Mouse (Mus musculus): ENCODE measurements around the gene Mab21l1. TPM values are rescaled to one million over a fixed set of nuclear protein-coding genes. Genes with fewer than 3 reads are reported as not detected.

The Mab21l1 gene
- polyA plus RNA-seq, 1 experiment from 2014 or later: 32.2 TPM

- Histone ChIP-seq H3K27ac (ENCODE audit: low read length) (no peak overlapping the region), H3K4me2 (ENCODE audit: low read length) (no peak overlapping the region), H3K4me1 (replicated peaks; ENCODE audit: control insufficient read depth, insufficient read depth, low read length) (peaks cover 13% of the 10 kb centered on the region), H3K36me3 (ENCODE audit: control insufficient read depth, insufficient read depth) (no peaks in the 10 kb centered on the region), H3K4me3 (replicated peaks; ENCODE audit: low read length) (no peak overlapping the region), H3K9me3 (ENCODE audit: control insufficient read depth, low read length) (no peaks in the 10 kb centered on the region), H3K9ac (replicated peaks; ENCODE audit: low read depth, low read length) (no peak overlapping the region), H3K27me3 (replicated peaks; ENCODE audit: control insufficient read depth, insufficient read depth, low read length) (peaks cover 14% of the 10 kb centered on the region)
- no peak for ATAC-seq
- WGBS: 80% methylated on average over 4 of the region's 4 CpGs
These were observed 8.3 kb downstream of the Mab21l1 start for GRCm38 (mm10) chr3:55790609-55791008.

DNA sequence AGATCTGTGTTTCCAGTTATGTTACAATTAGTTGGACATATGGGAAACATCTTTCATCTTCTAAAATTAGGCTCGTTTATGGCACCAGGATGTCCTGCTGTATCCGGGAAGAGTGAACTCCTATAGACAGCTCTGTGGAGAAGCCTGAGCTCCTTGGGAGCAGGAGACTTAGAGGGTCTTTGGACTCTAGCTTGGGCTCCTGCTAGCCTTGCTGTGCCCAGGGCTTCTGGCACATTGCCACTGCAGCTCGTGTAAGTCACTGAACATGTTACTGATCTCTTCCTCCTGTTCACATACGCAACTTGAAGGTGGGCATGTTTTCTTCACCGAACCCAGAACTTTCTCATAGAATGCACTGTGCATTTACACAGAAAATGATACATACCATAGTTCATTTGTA, 9.9 kb downstream of the Mab21l1 start:
- peaks cover 6% of the 10 kb centered on the region for H3K27me3 ChIP-seq (replicated peaks; ENCODE audit: control insufficient read depth, insufficient read depth, low read length)
- H3K4me3 ChIP-seq (replicated peaks; ENCODE audit: low read length): no peak overlapping the region
- no peak overlapping the region for H3K4me2 ChIP-seq (ENCODE audit: low read length)
- no peak overlapping the region for H3K9ac ChIP-seq (replicated peaks; ENCODE audit: low read depth, low read length)
- peaks cover 13% of the 10 kb centered on the region for H3K4me1 ChIP-seq (replicated peaks; ENCODE audit: control insufficient read depth, insufficient read depth, low read length)
- H3K27ac ChIP-seq (ENCODE audit: low read length): no peak overlapping the region
- no peaks in the 10 kb centered on the region for H3K9me3 ChIP-seq (ENCODE audit: control insufficient read depth, low read length)
- 72% methylated on average over 5 of the region's 5 CpGs for WGBS
- peaks cover 2% of the 10 kb centered on the region; the same call in 1 of the 2 replicates for H3K36me3 ChIP-seq (ENCODE audit: control insufficient read depth, insufficient read depth)
- ATAC-seq: no peak

DNA sequence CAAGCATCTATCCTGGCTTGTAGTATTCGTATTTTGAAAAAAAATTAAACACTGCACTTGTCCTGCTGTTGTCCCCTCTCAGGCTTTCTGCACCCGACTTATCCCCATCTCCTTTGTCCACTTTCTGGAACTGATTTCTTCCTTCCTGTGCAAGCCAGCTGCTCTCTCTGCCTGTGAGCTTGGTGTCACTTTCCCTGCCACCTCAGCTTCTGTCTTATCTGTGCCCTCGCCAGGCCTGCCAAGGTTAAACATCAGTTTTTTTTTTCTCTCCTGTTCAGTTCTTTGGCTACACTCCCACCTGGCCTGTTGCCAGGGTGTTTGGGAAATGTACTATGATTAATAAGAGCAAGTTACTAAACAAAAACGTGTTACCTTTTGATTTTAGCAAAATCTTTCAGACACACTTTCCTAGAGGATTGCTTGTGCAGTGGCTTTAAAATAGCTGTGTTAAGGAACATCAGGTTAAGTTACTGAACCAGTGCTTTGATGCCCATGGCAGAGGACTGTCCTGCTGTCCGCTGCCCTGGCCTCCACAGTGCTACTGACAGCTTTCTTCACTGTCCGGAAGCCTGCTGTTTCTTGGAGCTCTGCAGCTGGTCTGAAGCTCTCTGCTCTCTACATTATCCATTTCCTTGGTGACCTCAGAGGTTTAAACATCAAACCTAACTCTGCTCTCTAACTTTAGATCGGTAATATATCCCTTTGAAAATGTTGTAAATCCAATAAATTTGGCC, 11.7 kb downstream of the Mab21l1 start:
- no peaks in the 10 kb centered on the region for H3K9me3 ChIP-seq (ENCODE audit: control insufficient read depth, low read length)
- no peak overlapping the region for H3K27ac ChIP-seq (ENCODE audit: low read length)
- no peak overlapping the region for H3K4me3 ChIP-seq (replicated peaks; ENCODE audit: low read length)
- H3K4me2 ChIP-seq (ENCODE audit: low read length): no peak overlapping the region
- no peak overlapping the region for H3K9ac ChIP-seq (replicated peaks; ENCODE audit: low read depth, low read length)
- H3K4me1 ChIP-seq (replicated peaks; ENCODE audit: control insufficient read depth, insufficient read depth, low read length): peaks cover 6% of the 10 kb centered on the region; the same call in 1 of the 2 replicates
- no peak for ATAC-seq
- 55% methylated on average over 7 of the region's 7 CpGs for WGBS
- H3K27me3 ChIP-seq (replicated peaks; ENCODE audit: control insufficient read depth, insufficient read depth, low read length): peaks cover 6% of the 10 kb centered on the region
- H3K36me3 ChIP-seq (ENCODE audit: control insufficient read depth, insufficient read depth): peaks cover 2% of the 10 kb centered on the region; the same call in 1 of the 2 replicates

DNA sequence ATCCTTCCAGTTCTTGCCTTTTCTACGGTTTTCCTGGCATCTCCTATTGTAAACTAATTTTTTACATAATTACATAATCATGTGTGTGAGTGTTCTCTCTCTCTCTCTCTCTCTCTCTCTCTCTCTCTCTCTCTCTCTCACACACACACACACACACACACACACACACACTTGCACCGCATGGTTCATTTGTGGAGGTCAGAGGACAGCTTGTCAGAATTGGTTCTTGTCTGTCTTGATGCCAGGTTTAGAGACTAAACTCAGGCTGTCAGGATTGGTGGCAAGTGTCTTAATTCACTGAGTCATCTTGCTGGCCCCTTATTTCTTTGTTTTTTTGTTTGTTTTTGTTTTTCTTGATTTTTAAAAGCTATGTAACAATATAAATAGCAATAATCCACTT, 12.5 kb downstream of the Mab21l1 start:
- 66% methylated on average over 2 of the region's 2 CpGs for WGBS
- H3K27ac ChIP-seq (ENCODE audit: low read length): no peak overlapping the region

GRCm38 (mm10) chr3:55814993-55815625, 32.8 kb downstream of the Mab21l1 start:
- H3K4me3 ChIP-seq (replicated peaks; ENCODE audit: low read length): no peak overlapping the region
- no peak for ATAC-seq
- no peaks in the 10 kb centered on the region; the same call in 1 of the 2 replicates for H3K36me3 ChIP-seq (ENCODE audit: control insufficient read depth, insufficient read depth)
- H3K27ac ChIP-seq (ENCODE audit: low read length): no peak overlapping the region; the same call in 1 of the 2 replicates
- H3K4me1 ChIP-seq (replicated peaks; ENCODE audit: control insufficient read depth, insufficient read depth, low read length): no peaks in the 10 kb centered on the region; the same call in 1 of the 2 replicates
- WGBS: 56% methylated on average over 5 of the region's 5 CpGs
- no peaks in the 10 kb centered on the region for H3K9me3 ChIP-seq (ENCODE audit: control insufficient read depth, low read length)
- H3K4me2 ChIP-seq (ENCODE audit: low read length): no peak overlapping the region
- H3K27me3 ChIP-seq (replicated peaks; ENCODE audit: control insufficient read depth, insufficient read depth, low read length): no peaks in the 10 kb centered on the region
- H3K9ac ChIP-seq (replicated peaks; ENCODE audit: low read depth, low read length): no peak overlapping the region

More for the DNA sequence above, 12.5 kb downstream of the Mab21l1 start:
- no peak for ATAC-seq
- H3K4me2 ChIP-seq (ENCODE audit: low read length): no peak overlapping the region
- H3K9ac ChIP-seq (replicated peaks; ENCODE audit: low read depth, low read length): no peak overlapping the region
- H3K27me3 ChIP-seq (replicated peaks; ENCODE audit: control insufficient read depth, insufficient read depth, low read length): peaks cover 3% of the 10 kb centered on the region
- no peaks in the 10 kb centered on the region for H3K9me3 ChIP-seq (ENCODE audit: control insufficient read depth, low read length)
- H3K4me3 ChIP-seq (replicated peaks; ENCODE audit: low read length): no peak overlapping the region
- H3K36me3 ChIP-seq (ENCODE audit: control insufficient read depth, insufficient read depth): peaks cover 2% of the 10 kb centered on the region; the same call in 1 of the 2 replicates
- H3K4me1 ChIP-seq (replicated peaks; ENCODE audit: control insufficient read depth, insufficient read depth, low read length): peaks cover 6% of the 10 kb centered on the region; the same call in 1 of the 2 replicates

DNA sequence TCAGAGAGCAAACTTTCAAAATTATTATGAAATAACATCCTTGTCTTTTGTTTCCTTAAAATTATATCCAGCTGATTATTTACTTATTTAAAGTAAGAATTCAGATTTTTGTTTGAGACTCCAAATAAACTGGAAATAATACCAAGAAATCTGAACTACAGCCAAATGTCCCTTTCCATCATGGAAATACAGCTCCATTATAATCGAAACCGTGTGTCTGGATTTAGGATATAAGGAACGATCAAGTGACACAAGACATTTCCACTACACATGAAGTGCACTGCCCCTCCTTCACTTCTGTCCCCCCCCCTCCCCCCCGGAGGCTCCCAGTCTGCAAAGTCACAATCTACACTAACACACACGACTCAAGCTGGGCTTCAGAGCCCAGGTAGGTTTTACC, 33.8 kb downstream of the Mab21l1 start:
- ATAC-seq: no peak
- WGBS: 61% methylated on average over 5 of the region's 5 CpGs
- Histone ChIP-seq H3K36me3 (ENCODE audit: control insufficient read depth, insufficient read depth) (no peaks in the 10 kb centered on the region; the same call in 1 of the 2 replicates), H3K4me2 (ENCODE audit: low read length) (no peak overlapping the region), H3K9me3 (ENCODE audit: control insufficient read depth, low read length) (no peaks in the 10 kb centered on the region), H3K4me3 (replicated peaks; ENCODE audit: low read length) (no peak overlapping the region), H3K4me1 (replicated peaks; ENCODE audit: control insufficient read depth, insufficient read depth, low read length) (no peaks in the 10 kb centered on the region; the same call in 1 of the 2 replicates), H3K9ac (replicated peaks; ENCODE audit: low read depth, low read length) (no peak overlapping the region), H3K27me3 (replicated peaks; ENCODE audit: control insufficient read depth, insufficient read depth, low read length) (no peaks in the 10 kb centered on the region), H3K27ac (ENCODE audit: low read length) (no peak overlapping the region)

DNA sequence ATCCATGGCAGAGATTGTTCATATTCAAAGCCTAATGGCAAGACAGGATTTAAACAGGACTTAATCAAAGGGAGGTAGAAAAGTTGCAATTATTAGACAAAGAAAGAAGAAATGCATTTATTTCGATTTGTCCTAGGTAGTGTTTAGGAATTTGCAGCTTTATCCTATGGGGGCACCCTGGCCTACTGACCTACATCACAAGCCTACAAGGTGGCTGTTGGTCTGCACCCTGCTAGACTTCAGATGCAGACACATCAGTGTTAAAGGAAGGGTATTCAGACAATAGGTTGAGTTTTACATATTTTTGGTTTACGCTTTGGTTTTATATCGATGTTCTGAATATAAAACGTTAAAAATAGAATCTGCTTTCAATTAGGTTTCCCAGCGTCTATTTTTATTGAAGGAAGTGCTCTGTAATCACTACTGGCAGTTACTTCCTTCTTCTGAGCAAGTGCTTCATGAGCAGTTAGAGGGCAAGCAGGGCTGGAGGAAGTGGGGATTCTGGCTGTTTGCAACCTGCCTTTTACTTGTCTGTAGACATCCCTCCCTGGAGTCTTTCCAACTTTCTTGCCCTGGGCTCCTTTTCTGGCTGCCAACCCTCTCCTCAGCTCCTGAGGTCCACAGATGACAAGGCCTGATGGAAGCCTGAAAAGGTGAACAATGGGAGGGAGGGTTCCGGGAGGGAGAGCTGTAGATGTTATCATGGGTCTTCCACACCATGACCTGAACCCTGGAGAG, 34.5 kb downstream of the Mab21l1 start:
- H3K36me3 ChIP-seq (ENCODE audit: control insufficient read depth, insufficient read depth): no peaks in the 10 kb centered on the region; the same call in 1 of the 2 replicates
- no peak overlapping the region for H3K4me3 ChIP-seq (replicated peaks; ENCODE audit: low read length)
- 86% methylated on average over 6 of the region's 6 CpGs for WGBS
- no peaks in the 10 kb centered on the region; the same call in 1 of the 2 replicates for H3K4me1 ChIP-seq (replicated peaks; ENCODE audit: control insufficient read depth, insufficient read depth, low read length)
- no peaks in the 10 kb centered on the region for H3K27me3 ChIP-seq (replicated peaks; ENCODE audit: control insufficient read depth, insufficient read depth, low read length)
- H3K4me2 ChIP-seq (ENCODE audit: low read length): no peak overlapping the region
- H3K27ac ChIP-seq (ENCODE audit: low read length): no peak overlapping the region
- ATAC-seq: no peak
- H3K9me3 ChIP-seq (ENCODE audit: control insufficient read depth, low read length): no peaks in the 10 kb centered on the region
- H3K9ac ChIP-seq (replicated peaks; ENCODE audit: low read depth, low read length): no peak overlapping the region

DNA sequence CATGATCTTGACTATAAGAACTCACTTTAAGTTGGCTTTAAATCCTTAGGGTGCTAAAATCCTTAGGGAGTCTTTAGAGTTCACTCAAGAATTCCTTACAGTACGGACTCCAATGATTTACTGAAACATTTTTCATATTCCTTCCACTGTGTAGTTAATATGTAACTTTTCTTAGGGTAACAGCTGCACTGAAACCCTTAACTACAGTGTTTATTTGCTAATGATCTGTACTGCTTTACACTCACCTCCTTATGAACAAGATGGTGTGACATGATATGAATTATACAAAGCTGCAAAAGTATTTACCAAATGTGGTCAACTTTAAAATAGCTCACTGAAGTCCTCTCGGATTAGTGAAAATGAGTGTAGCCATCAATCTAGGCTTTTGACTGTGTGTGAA, 35.8 kb downstream of the Mab21l1 start:
- no peak overlapping the region for H3K4me3 ChIP-seq (replicated peaks; ENCODE audit: low read length)
- H3K36me3 ChIP-seq (ENCODE audit: control insufficient read depth, insufficient read depth): no peaks in the 10 kb centered on the region; the same call in 1 of the 2 replicates
- H3K9ac ChIP-seq (replicated peaks; ENCODE audit: low read depth, low read length): no peak overlapping the region
- 90% methylated on average over 2 of the region's 2 CpGs for WGBS
- no peak overlapping the region for H3K4me2 ChIP-seq (ENCODE audit: low read length)
- H3K4me1 ChIP-seq (replicated peaks; ENCODE audit: control insufficient read depth, insufficient read depth, low read length): no peaks in the 10 kb centered on the region; the same call in 1 of the 2 replicates
- no peaks in the 10 kb centered on the region for H3K27me3 ChIP-seq (replicated peaks; ENCODE audit: control insufficient read depth, insufficient read depth, low read length)
- ATAC-seq: no peak
- no peaks in the 10 kb centered on the region for H3K9me3 ChIP-seq (ENCODE audit: control insufficient read depth, low read length)
- no peak overlapping the region for H3K27ac ChIP-seq (ENCODE audit: low read length)

- Histone ChIP-seq H3K27ac (ENCODE audit: low read length) (no peak overlapping the region), H3K4me3 (replicated peaks; ENCODE audit: low read length) (no peak overlapping the region), H3K4me2 (ENCODE audit: low read length) (no peak overlapping the region), H3K9ac (replicated peaks; ENCODE audit: low read depth, low read length) (no peak overlapping the region), H3K4me1 (replicated peaks; ENCODE audit: control insufficient read depth, insufficient read depth, low read length) (no peaks in the 10 kb centered on the region; the same call in 1 of the 2 replicates), H3K9me3 (ENCODE audit: control insufficient read depth, low read length) (no peaks in the 10 kb centered on the region), H3K27me3 (replicated peaks; ENCODE audit: control insufficient read depth, insufficient read depth, low read length) (no peaks in the 10 kb centered on the region), H3K36me3 (ENCODE audit: control insufficient read depth, insufficient read depth) (no peaks in the 10 kb centered on the region; the same call in 1 of the 2 replicates)
- ATAC-seq: no peak
These were observed 37.3 kb downstream of the Mab21l1 start for GRCm38 (mm10) chr3:55819598-55819997.
